Mouse (Mus musculus): ENCODE measurements around the gene Hmcn2.

Gene Hmcn2

DNA sequence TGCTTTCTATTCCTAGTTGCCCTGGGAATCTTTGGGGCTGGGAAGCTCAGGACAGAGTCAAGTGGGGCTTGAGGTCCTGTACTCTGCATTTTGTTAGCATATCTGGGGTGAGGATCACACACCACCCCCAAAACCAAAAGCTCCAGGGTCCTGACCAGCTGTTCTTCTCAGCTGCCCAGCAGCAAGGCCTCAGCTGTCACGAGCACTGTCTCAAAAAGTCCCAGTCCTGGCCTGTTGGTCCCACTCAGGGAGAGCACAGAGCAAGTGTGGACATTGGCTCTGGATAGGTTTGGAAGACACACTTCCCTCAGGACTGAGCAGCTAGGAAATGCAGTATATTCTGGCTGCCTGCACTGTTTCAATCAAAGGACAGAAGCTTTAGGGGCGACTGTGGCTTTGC, 176.3 kb downstream of the Hmcn2 start:
- in situ Hi-C loops (cut with MboI; ENCODE audit: low pct_unique_long_range_greater_than_20kb in 1 of 2, low sequenced_read_pairs in 2 of 2, unreplicated experiment in 1 of 2): loop anchor here in 1 of 2 experiments (5.0 kb wide), 1 partner anchor 167 kb away; no protein-coding TSS in a partner anchor

DNA sequence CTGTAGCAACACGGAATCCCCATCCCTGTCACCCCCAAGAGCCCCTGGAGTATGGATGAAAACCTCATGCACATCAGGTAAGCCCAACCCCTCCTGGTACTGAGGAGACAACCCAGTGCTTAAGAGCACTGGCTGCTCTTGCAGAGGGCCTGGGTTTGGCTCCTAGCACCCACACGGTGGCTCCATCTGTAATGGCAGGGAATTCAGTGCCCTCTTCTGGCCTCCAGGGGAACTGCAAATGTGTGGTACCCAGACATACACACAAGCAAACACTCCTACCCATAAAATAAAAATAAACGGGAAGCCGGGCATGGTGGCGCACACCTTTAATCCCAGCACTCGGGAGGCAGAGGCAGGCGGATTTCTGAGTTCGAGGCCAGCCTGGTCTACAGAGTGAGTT, 178.1 kb downstream of the Hmcn2 start:
- in situ Hi-C loops (cut with MboI; ENCODE audit: low pct_unique_long_range_greater_than_20kb in 1 of 2, low sequenced_read_pairs in 2 of 2, unreplicated experiment in 1 of 2): loop anchor here in 1 of 2 experiments (5.0 kb wide), 1 partner anchor 165 kb away; no protein-coding TSS in a partner anchor

DNA sequence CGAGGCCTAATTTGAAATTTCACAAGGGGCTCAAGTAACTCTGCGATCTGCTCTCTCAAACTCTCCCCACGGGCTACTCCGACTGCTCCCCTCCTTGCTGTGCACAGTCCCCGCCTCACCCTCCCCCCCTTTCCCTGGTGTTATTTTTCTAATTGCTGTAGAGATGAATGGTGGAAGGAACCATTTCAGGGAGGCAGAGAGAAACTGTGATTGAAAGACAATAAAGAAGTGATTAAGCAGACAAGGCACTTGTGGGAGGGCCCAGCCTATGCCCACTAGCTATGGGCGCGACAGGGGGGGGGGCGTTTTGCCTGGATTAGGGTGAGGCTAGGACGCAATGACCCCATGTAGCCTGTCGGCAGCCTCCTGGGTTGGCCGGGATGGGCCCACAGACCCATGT, 179.0 kb downstream of the Hmcn2 start:
- in situ Hi-C loops (cut with MboI; ENCODE audit: low pct_unique_long_range_greater_than_20kb in 1 of 2, low sequenced_read_pairs in 2 of 2, unreplicated experiment in 1 of 2): loop anchor here in 1 of 2 experiments (5.0 kb wide), 1 partner anchor 164 kb away; no protein-coding TSS in a partner anchor

DNA sequence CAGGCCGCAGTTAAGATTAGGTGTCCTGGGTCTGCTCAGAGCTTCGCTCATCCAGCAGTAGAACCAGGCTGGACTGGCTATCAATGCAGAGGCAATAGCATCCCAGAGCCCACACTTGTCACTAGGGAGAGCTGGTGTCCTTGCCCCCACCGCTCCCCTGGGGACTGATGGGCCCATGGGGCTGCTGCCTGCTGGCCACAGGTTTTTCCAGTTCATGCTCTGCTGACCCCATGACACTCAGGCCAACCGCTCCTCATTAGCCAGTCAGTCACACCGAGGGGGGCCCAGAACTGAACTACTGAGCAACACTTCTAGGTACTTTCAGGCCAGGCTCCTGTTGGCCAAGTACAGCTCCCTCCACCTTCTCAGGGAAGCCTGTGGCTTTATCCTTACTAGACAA, 180.1 kb downstream of the Hmcn2 start:
- in situ Hi-C loops (cut with MboI; ENCODE audit: low pct_unique_long_range_greater_than_20kb in 1 of 2, low sequenced_read_pairs in 2 of 2, unreplicated experiment in 1 of 2): loop anchor here in 1 of 2 experiments (5.0 kb wide), 1 partner anchor 163 kb away; no protein-coding TSS in a partner anchor

DNA sequence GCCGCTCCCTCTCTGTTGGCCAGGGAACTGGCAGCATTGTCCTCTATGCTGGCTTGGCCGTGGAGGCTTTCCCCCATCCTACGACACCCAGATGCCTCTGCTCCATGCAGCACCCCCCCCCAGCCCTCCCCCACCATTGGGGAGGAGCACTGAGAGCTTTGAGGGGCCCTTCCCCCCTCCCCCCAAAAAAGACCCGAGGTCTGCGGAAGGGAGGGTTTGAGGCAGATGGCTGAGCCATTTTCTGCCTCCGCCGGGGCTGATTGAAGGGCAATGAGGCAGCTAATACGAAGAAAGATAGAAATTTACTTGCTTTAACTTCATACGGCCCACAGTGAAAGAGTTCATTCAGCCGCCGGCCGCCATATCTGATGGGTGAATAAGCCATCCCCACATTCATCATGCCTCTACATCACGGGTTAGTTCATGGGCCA, 180.8 kb downstream of the Hmcn2 start:
- in situ Hi-C loops (cut with MboI; ENCODE audit: low pct_unique_long_range_greater_than_20kb in 1 of 2, low sequenced_read_pairs in 2 of 2, unreplicated experiment in 1 of 2): no loop called here

DNA sequence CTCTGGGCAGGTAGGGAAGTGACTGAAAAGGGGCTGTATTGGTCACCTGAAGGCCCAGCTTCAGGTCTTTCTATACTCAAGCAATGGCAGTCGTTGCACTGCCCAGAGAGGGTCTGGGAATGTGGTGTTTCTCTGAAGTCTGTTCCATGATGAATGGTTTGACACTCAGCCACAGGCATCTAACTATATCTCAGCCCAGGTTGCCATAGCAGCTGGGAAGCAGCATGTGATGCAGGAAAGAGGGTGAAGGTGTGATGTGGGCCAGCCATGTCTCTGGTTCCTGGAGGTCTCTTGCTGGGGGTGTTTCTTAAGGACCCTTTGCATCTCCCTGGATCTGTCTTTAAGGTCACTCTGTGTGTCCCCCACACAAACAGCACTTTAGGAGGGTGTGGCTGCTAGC, 181.9 kb downstream of the Hmcn2 start:
- in situ Hi-C loops (cut with MboI; ENCODE audit: low pct_unique_long_range_greater_than_20kb in 1 of 2, low sequenced_read_pairs in 2 of 2, unreplicated experiment in 1 of 2): no loop called here

DNA sequence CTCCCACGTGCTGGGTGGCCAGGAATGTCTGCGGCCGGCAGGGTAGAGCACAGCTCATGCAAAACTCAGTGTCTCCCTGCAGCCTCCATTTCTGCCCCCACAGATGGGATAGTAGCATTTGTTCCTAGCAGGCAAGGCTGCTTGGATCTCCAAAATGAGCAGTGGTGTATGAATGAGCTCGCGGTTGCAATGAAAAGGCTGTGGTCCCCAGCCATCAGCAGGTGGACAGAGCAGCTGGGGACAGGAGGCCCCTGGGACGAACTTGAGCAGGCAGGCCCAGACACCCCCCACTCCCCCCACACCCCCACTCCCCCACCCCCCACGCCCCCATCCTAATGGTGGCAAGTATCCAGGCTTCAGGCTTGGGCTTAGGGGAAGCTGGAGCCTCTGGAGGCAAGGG, 182.9 kb downstream of the Hmcn2 start:
- in situ Hi-C loops (cut with MboI; ENCODE audit: low pct_unique_long_range_greater_than_20kb in 1 of 2, low sequenced_read_pairs in 2 of 2, unreplicated experiment in 1 of 2): no loop called here

DNA sequence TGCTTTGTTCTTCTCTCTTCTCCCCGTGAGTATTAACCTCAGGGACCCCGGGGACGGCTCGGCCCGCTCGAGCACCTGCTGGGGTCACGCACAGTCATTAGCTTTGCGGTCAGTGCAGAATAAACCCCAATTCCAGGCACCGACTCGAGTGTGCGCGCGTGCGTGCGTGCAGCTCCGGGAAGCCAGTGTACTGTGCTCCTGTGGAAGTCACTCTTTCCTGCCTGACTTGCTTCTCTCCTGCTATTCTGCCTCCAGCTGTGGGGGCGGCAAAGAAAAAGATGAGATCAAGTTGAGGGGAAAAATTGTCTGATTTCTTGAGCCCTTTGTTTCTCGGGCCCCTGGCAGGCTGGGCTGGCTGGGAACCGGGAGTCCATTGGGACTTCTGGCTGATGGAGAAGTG, 183.4 kb downstream of the Hmcn2 start:
- in situ Hi-C loops (cut with MboI; ENCODE audit: low pct_unique_long_range_greater_than_20kb in 1 of 2, low sequenced_read_pairs in 2 of 2, unreplicated experiment in 1 of 2): no loop called here

DNA sequence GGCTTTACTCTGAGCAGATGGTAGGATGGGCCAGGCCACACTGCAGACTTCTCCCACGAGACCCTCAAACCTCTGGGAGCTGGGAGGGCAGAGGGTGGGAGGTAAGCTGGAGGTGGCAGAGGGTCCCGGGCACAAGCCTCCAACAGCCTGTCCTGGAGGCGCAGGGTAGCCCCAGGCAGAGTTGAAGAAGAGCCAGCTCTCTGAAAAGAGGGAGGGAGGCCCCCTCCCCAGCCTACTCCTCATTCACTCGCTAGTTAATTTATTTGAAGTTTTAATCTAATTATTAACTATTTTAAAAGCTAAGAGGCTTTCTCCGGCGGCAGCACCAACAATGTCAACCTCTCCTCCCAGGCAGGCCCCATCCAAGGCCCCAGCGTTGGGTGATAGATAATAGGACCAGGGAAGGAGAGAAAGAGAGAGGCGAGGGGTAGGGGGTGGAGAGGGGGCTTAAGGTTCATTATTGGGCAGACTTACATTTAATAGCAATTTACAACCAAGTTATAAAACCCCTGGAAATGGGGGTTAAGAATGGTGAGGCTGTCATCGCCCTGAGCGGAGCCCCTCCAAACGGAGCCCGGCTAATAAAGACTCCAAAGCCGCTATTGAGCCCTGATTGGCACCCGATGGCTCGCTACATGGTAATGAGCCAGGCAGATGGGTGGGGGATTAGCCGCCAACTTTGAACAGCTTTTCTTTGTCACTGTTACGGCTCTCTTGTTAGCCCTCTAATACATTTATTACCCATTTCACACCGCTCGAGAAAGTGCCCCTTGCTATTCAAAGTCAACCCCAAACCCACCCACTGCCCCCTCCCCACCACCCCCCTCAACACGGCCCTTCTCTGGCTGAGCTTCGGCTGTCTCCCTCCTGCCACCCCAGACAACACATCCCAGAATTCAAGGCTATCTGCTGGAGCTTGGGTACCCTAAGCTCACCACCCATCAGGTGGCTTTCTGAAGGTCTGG, 185.4 kb downstream of the Hmcn2 start:
- in situ Hi-C loops (cut with MboI; ENCODE audit: low pct_unique_long_range_greater_than_20kb in 1 of 2, low sequenced_read_pairs in 2 of 2, unreplicated experiment in 1 of 2): no loop called here

DNA sequence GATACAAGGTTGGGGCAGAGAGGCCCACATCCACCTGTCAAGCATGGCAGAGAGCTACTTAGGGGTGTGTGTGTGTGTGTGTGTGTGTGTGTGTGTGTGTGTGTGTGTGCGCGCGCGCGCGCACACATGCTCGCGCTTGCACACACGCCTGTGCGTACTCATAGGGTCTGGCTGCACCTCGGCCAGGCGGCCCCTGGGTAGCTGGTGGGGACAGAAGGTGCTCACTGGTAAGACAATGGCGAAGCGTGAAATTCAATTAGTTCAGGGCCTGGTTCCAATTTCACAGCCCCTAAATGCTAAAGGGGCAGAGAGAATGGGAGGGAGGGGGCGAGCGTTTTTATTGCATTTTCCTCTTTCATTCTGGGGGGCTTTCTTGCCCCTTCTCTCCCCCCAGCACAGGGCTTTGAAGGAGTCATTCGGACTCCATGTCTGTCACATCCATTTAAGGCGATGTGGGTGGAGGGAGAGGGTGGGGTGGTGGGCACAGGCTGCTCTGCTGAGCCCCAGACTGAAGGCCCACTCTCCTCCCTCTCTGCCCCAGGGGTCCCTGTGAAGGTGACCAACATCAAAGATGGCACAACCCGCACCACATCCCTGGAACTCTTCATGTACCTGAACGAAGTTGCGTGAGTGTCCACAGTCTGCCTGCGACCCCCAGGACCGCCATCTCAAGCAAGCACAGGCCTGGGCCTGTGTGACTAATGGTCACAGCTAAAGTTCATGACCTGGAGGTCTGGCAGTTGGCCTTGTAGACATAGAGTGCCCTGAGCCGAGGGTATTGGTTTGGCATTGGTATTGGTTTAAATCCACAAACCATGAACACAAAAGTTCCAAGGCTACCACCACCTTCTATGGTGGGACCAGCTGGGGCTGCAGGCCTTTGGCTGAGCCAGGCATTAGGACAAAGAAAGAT, 186.3 kb downstream of the Hmcn2 start:
- in situ Hi-C loops (cut with MboI; ENCODE audit: low pct_unique_long_range_greater_than_20kb in 1 of 2, low sequenced_read_pairs in 2 of 2, unreplicated experiment in 1 of 2): no loop called here

DNA sequence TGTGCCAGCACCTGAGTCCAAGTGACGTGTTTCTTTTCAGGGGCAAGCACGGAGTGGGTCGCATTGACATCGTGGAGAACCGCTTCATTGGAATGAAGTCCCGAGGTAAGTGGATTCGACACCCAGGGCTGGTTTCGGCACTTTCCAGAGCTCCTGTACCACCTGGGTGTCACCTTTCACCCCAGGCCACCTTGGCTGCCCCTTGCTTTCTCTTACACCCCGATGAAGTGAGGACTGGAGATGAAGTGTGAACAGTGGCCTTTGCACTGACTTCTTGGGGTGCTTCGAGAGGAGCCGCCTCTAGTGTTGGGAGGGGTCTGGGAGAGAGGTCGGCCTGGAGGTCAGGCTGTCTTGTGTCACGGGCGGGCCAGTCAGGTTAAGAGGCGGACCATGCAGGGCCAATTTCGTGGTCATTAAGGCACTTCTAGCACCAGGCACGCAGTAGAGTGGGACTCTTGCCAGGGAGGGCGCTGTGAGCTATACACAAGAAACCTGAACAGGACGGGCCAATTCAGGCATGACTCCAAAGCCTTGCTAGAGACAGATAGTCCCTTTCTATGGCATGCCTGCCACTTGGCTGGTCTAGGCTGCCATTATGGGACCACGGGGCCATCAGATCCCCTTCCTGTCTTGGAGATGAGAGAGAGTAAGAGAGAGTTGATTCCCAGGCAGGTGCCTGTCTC, 187.4 kb downstream of the Hmcn2 start:
- in situ Hi-C loops (cut with MboI; ENCODE audit: low pct_unique_long_range_greater_than_20kb in 1 of 2, low sequenced_read_pairs in 2 of 2, unreplicated experiment in 1 of 2): no loop called here

DNA sequence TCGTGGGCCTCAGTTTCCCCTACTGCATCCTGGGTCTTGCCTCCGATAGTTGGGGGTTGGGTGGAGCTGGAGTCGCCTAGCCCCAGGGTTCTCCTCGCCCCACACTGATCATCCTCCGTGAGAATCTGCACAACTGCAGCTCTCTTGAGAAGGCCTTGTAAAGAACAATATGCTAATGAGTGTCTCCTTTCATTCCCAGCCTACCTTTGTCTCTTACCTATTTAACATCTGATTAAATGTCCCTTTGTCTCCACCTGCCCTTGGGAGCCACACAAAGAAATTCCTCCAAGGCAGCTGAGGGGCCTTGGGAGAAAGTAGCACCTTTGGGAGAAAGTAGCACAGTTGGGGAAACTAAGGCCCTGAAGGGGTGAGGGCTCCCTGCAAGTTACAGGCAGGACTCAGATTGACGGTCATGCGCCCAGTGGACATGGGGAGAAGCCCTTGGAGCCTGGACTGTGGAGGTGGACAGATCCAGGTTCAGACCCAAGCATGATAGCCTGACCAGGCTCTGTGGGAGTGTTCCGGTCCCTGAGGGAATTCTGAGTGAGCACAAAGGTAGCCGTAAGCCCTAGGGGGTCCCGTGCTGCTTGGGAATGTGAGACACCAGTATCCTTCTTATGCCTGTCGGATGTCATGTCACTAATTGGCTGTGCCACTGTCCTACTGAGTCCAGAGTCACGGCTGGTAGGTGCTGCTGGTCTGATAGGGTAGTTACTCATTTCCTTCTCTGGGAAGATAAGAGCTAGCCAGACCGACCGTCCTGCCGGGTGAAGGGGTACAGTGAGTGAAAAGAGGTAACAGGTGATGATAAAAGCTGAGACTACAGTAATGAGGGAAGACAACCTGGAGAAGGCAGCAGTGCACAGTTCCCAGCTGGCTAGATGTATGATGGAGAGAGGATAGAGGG, 188.7 kb downstream of the Hmcn2 start:
- in situ Hi-C loops (cut with MboI; ENCODE audit: low pct_unique_long_range_greater_than_20kb in 1 of 2, low sequenced_read_pairs in 2 of 2, unreplicated experiment in 1 of 2): no loop called here

DNA sequence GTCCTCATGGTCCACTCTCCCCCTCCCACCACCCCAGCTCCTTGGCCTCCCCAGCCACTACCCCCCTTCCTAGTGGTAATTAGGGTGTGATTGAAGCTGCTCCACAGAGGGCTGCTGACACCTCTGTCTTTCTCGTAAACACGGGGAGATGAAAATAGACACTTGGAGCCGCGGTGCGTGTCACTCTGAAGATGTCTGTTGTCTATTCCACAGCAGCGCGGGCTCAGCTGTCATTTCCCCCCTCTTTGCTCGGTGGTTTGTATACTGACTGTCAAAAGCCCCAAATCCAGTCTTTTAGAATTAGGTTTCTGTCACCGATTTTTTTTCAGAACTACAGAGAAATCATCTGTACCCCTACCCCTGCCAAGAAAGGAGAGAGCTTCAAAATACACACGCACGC, 191.3 kb downstream of the Hmcn2 start:
- in situ Hi-C loops (cut with MboI; ENCODE audit: low pct_unique_long_range_greater_than_20kb in 1 of 2, low sequenced_read_pairs in 2 of 2, unreplicated experiment in 1 of 2): no loop called here

DNA sequence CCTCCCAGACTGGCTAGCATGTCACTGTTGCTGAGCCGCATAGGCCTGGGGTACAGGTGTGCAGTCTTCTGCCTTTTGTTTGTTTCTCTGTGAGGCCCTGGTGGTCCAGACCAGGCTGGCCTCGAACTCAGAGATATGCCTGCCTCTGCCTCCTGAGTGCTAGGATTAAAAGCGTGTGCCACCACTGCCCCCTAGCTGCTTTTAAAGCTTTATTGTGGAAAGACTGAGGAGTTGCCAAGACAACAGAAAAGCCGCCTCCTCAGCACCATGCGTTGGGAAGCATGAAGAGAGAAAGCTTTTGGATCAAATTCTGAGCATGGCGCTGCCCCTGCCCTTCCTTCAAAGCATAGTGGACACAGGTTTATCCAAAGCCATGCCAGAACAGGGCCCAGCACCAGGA, 194.6 kb downstream of the Hmcn2 start:
- in situ Hi-C loops (cut with MboI; ENCODE audit: low pct_unique_long_range_greater_than_20kb in 1 of 2, low sequenced_read_pairs in 2 of 2, unreplicated experiment in 1 of 2): no loop called here

Measured in mouse embryonic stem cell (cell line).